In the genomic region with DNA sequence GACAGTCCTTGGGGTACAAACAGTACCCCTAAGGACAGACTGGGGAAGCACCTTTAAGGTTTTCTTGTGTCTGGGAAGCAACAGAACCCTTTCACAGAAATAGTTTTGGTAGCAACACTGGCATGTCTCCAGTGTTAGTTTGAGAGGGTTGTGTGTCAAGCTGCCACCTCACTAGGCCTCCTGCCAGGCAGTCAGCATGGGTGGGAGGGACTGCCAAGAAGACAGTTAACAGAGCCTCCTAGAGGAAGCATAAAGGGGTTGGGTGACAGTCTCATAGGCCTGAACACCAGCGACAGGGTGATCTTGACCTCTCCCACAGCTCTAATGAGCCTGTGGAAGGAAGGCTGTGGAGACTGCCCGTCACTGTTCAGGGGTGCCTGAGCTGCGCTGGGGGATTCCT, we compare ENCODE assay signal across 9 mouse cellular contexts.
DNase-seq lines count a peak whose midpoint lies in the region; ATAC-seq and TF ChIP-seq lines count a peak whose summit lies in the region.
"Had no signal": no experiment of that assay in that cellular context is flagged by ENCODE, and none has a peak within 500 bp of the region (broad histone marks: within the 10 kb centered on the region; RNA-seq: fewer than 3 reads in every experiment).

No protein-coding gene starts in this region.

- no peak for ATAC-seq in forebrain, embryonic 11.5 days (replicated peaks; ENCODE audit: low FRiP score)
- ATAC-seq in forebrain, embryonic 13.5 days = no peak
- no peak for ATAC-seq in megakaryocyte, adult 5-6 weeks (ENCODE audit: poor library complexity, severe bottlenecking)
- ATAC-seq in intestine, postnatal 0 days = no peak

- no peak overlapping the region for H3K4me2 ChIP-seq in forebrain, embryonic 11.5 days (ENCODE audit: low read depth, low read length, severe bottlenecking)
- no peak overlapping the region for H3K4me2 ChIP-seq in forebrain, embryonic 13.5 days
- no peak overlapping the region for H3K4me2 ChIP-seq in intestine, postnatal 0 days (replicated peaks; ENCODE audit: low read depth)
- H3K4me2 ChIP-seq: lung, embryonic 15.5 days had no signal

- H3K4me1 ChIP-seq in forebrain, embryonic 11.5 days (replicated peaks; ENCODE audit: control insufficient read depth, insufficient read depth, low read length) = peaks cover 9% of the 10 kb centered on the region; the same call in 1 of the 2 replicates
- peaks cover 22% of the 10 kb centered on the region for H3K4me1 ChIP-seq in forebrain, embryonic 13.5 days
- no peaks in the 10 kb centered on the region for H3K4me1 ChIP-seq in intestine, postnatal 0 days (replicated peaks; ENCODE audit: control insufficient read depth, insufficient read depth, low read length)

- H3K9ac ChIP-seq in forebrain, embryonic 11.5 days (ENCODE audit: low read length) = no peak overlapping the region
- no peak overlapping the region for H3K9ac ChIP-seq in forebrain, embryonic 13.5 days
- H3K9ac ChIP-seq in intestine, postnatal 0 days (ENCODE audit: low read depth, low read length) = no peak overlapping the region
- H3K9ac ChIP-seq: lung, embryonic 15.5 days had no signal

- H3K4me3 ChIP-seq in forebrain, embryonic 11.5 days (ENCODE audit: low read depth, low read length) = no peak overlapping the region
- H3K4me3 ChIP-seq in forebrain, embryonic 13.5 days = no peak overlapping the region
- no peak overlapping the region for H3K4me3 ChIP-seq in intestine, postnatal 0 days (ENCODE audit: low read depth, low read length)
- H3K4me3 ChIP-seq: lung, embryonic 15.5 days had no signal

- no peaks in the 10 kb centered on the region for H3K9me3 ChIP-seq in forebrain, embryonic 11.5 days (ENCODE audit: control insufficient read depth, low read length)
- H3K9me3 ChIP-seq in forebrain, embryonic 13.5 days (replicated peaks) = no peaks in the 10 kb centered on the region
- H3K9me3 ChIP-seq in intestine, postnatal 0 days (ENCODE audit: control insufficient read depth) = no peaks in the 10 kb centered on the region
- H3K9me3 ChIP-seq: lung, embryonic 15.5 days had no signal

- H3K27ac ChIP-seq in forebrain, embryonic 11.5 days (ENCODE audit: low read depth, low read length) = no peak overlapping the region
- H3K27ac ChIP-seq in forebrain, embryonic 13.5 days = no peak overlapping the region
- no peak overlapping the region for H3K27ac ChIP-seq in intestine, postnatal 0 days (ENCODE audit: low read depth, low read length)
- H3K27ac ChIP-seq: lung, embryonic 15.5 days had no signal

- WGBS in forebrain, embryonic 11.5 days = 88% methylated on average over 3 of the region's 3 CpGs
- 78% methylated on average over 3 of the region's 3 CpGs for WGBS in forebrain, embryonic 13.5 days
- 75% methylated on average over 3 of the region's 3 CpGs for WGBS in intestine, postnatal 0 days

- no peaks in the 10 kb centered on the region for H3K27me3 ChIP-seq in forebrain, embryonic 11.5 days (ENCODE audit: control insufficient read depth, insufficient read depth, low read length)
- no peaks in the 10 kb centered on the region for H3K27me3 ChIP-seq in forebrain, embryonic 13.5 days
- H3K27me3 ChIP-seq in intestine, postnatal 0 days (replicated peaks; ENCODE audit: control insufficient read depth, insufficient read depth, low read length) = 0 out of 2 replicates have a peak, but pooled peaks cover 3% of the 10 kb centered on the region
- H3K27me3 ChIP-seq: lung, embryonic 15.5 days had no signal

- no peaks in the 10 kb centered on the region for H3K36me3 ChIP-seq in forebrain, embryonic 11.5 days (ENCODE audit: control insufficient read depth, insufficient read depth, low read length)
- H3K36me3 ChIP-seq in forebrain, embryonic 13.5 days (ENCODE audit: poor library complexity, severe bottlenecking) = no peaks in the 10 kb centered on the region
- no peaks in the 10 kb centered on the region for H3K36me3 ChIP-seq in intestine, postnatal 0 days (ENCODE audit: control insufficient read depth, insufficient read depth)
- H3K36me3 ChIP-seq: lung, embryonic 15.5 days had no signal

- peak; percentile 46 for DNase-seq in forebrain, embryonic 11.5 days (ENCODE audit: low spot score)
- DNase-seq in Muller cell, postnatal 12 days (ENCODE audit: inconsistent ontology term) = peak; percentile 75
- peak; percentile 40 to 64 for DNase-seq in gastrocnemius, adult 8-10 months (ENCODE audit: low spot score in 2 of 2)
- DNase-seq in layer of hippocampus, adult 9-11 months = peak; percentile 77
- no peak for DNase-seq in thymus, postnatal 10 days (ENCODE audit: low spot score in 2 of 2)

- no peak for TF ChIP-seq CTCF in intestine, postnatal 0 days (IDR thresholded peaks at IDR 0.05; ENCODE audit: low read depth)

Comparison
In these comparisons a context has a peak if more than half of its experiments do, and no peak if none do; other contexts are left out.
1. DNase-seq: peak in forebrain, embryonic 11.5 days (single experiment), Muller cell, postnatal 12 days (single experiment), gastrocnemius, adult 8-10 months (2 of 2) and layer of hippocampus, adult 9-11 months (single experiment); none in thymus, postnatal 10 days (0 of 2).